Mouse (Mus musculus) B cell, adult 67 days (primary cell): ENCODE data around the gene Derl2. TPM values are rescaled to one million over a fixed set of nuclear protein-coding genes. Genes with fewer than 3 reads are reported as not detected.

ENCODE experiments used
- total RNA-seq, 2 experiments: library from RNA; stranded (reverse); gene quantifications; 4 replicates each; pipeline ENCODE4 v1.2.4; 2023

Gene Derl2
- total RNA-seq, result 10 to 100 TPM; 30.2 to 33.7 TPM

DNA sequence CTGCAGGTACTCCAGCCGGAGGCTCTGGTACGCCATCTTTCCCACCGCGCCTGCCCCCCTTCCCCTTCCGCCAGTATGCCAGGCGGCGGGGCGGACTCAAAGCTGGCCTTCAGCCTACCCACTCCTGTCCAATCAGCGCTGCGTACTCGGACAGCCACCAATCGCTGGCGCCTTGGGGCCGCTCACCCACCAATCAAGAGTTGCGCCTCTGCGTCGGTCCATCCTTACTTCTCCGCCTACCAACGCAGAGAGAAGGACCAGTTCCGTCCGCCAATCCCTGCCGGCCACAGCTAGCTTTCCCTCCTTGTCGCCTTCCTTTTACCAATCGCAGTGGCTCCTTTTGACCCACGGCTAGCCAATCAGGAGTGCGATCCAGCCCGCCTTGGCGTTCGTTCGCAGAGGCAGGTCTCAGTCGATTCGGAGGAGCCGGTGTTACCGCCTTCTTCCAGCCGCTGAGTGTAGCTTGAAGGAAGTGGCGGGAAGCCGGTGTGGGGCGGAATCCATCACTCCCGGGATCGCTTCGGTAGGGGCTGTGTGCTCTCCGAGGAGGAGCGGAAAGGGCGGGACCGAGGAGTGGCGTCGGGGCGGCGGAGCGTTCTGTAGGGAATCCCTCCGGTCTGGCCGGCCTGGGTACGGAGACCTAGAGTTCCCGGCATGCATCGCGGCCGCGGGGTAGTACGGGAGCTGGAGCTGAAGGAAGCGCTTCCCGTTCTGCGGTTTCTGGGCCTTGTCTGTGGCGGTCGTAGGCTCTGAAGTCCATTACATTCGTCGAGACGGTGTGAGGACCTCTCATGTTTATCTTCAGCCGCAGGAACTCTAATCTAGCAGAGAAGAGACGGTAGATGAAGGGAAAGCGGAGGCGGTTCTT lies at the start of gene Derl2, which contains the start of gene Mis12:
Gene Derl2 (minus strand): TSS at position 641 of the 868 bp plus-strand sequence.
Gene Mis12 (plus strand): TSS at position 411 of the 868 bp plus-strand sequence.

DNA sequence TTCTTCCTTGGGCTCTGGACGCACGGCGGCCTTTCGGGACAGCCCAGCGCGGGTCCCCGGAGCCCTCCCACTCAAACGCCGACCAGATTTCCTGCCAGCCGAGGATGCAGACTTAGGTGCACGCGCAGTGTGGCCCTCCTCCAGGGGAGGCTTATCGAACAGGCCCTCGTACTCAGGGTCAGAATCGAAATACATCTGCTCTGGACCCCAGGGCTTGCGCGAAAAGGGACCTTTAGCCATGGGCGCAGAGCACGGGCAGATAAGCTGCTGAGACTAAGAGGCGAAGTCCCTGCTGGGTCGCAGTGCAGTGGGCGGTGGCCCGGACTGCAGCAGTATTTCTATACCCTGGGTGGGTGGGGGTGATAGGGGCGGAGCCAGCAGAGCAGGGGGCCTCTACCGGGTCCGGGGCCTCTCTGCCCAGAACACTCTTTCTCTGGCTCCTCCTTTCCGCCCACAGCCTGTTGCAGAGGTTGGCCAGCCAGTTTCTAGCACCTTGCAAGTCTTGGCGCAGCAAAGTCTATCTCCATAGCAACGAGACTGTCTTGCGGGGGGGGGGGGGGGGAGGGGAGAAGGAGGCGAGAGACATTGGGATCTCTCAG lies 13.6 kb upstream of the Derl2 start, which contains the start of gene 6330403K07Rik:
Gene 6330403K07Rik (minus strand): TSS at position 351 of the 599 bp plus-strand sequence.

GRCm38 (mm10) chr11:71004316-71004773 lies 15.3 kb downstream of the Derl2 start, which contains the start of gene Dhx33:
Gene Dhx33 (minus strand): TSS chr11:71004437.

GRCm38 (mm10) chr11:70982557-70983228 lies 36.9 kb downstream of the Derl2 start, which contains the start of gene C1qbp:
Gene C1qbp (minus strand): TSS chr11:70983026.

GRCm38 (mm10) chr11:70969821-70970559 lies 49.7 kb downstream of the Derl2 start, which contains the start of the genes Nup88 and Rpain:
Gene Nup88 (minus strand): TSS chr11:70969973.
Gene Rpain (plus strand): TSS chr11:70970213.

Other genes with a start within 250 kb of the Derl2 start
- 10 to 100 TPM; 28.9 to 29.8 TPM for gene Scimp, start 207.3 kb downstream of the Derl2 start, total RNA-seq
- gene Rabep1, start 175.1 kb downstream of the Derl2 start, total RNA-seq, result 10 to 100 TPM; 57.1 to 57.7 TPM
- gene Nup88, start 49.9 kb downstream of the Derl2 start, total RNA-seq, result 100 to 1,000 TPM; 109 to 131 TPM
- 10 to 100 TPM; 56.6 to 60.3 TPM for gene Rpain, start 49.6 kb downstream of the Derl2 start, total RNA-seq
- gene C1qbp, start 36.8 kb downstream of the Derl2 start, total RNA-seq, result 10 to 100 TPM; 79.5 to 82.5 TPM
- 10 to 100 TPM; 34.5 to 41.6 TPM for gene Dhx33, start 15.4 kb downstream of the Derl2 start, total RNA-seq
- gene Mis12, start 230 bp downstream of the Derl2 start, total RNA-seq, result 10 to 100 TPM; 13.4 to 19.7 TPM
- gene 6330403K07Rik, start 13.7 kb upstream of the Derl2 start, total RNA-seq, result not detected
- 1 to 10 TPM; 2.8 to 2.9 TPM for gene Nlrp1a, start 124.9 kb upstream of the Derl2 start, total RNA-seq
- 1 to 10 TPM; 2.6 to 4.3 TPM for gene Nlrp1b, start 210.9 kb upstream of the Derl2 start, total RNA-seq